Mouse (Mus musculus) thymus, postnatal 14 days (tissue): Measurements from ENCODE around the gene Taf3.

Experiments
- DNase-seq: peaks from one replicate; pipeline ENCODE4 v3.0.0; 2021

The Taf3 gene

DNA sequence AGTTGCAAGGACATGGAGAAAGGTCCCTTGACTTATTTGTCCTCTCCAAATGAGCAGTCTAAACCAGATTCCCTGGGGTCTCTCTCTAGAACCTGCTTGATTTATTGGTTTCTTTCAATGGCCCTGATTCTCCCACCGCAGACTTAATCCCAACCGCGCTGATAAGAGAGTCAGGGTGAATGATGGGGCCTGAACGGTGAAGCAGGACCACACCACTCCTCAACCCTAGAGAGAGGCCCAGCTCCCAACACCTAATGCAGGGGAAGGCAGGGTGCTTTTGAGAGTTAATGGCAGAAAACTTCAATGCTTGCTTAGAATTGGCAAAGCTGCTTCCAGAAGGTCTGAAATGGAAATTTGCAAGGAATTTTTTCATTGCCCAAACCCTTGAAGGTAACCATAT, 173.2 kb downstream of the Taf3 start:
- DNase-seq: no peak

DNA sequence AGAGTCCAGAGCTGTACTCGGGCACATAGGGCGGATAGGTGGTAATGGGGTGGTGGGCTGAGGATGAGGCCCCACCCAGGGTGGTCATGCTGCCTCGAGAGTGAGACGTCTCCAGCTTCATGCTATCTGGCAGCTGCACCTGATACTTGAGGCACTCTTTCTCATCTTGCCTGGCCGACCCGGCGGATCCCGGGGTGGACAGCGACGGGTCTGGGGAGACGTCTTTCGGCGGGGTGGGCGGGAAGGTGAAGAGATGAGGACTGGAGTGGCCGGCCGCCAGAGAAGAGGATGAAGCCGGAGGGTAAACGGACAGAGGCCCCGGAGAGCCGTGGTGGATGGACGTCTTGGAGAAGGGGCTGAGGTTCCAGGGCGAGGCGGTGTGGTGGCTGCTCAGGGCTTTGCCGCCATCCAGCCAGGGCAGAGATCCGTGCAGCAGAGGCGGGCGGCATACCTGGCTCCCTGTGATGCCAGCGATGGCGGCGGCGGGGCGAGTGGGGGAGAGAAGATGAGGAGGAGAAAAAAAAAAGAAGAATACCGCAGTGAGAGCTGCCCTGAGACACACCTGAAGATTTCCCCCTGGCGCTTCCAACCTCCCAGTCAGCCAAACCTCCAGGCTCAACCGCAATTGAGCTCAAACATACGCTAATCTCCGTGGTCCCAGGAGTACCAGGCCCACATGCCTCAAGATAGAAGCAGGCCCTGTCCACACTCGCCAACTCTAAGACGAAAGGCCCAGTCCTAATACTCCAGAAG, 173.8 kb downstream of the Taf3 start:
- peak; percentile 56 for DNase-seq

DNA sequence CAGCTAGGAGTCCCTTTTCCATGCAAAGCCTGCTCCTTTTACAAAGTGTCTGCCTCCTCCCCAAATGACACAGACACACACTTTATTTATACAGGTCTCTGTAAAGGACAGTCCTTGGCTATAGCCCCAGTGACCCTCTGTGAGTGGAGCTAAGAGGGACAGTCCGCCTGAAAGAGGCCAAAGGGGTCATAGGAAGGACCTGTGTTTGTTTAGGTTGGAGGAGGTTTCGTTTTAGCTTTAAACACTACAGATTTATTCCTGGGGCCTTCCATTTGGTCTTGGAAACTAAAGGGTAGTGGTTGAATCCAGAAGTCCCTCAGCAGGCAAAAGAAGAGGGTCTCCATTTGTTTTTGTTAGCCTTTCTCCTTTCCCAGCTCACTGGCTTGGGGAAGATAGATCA, 174.6 kb downstream of the Taf3 start:
- DNase-seq: no peak

DNA sequence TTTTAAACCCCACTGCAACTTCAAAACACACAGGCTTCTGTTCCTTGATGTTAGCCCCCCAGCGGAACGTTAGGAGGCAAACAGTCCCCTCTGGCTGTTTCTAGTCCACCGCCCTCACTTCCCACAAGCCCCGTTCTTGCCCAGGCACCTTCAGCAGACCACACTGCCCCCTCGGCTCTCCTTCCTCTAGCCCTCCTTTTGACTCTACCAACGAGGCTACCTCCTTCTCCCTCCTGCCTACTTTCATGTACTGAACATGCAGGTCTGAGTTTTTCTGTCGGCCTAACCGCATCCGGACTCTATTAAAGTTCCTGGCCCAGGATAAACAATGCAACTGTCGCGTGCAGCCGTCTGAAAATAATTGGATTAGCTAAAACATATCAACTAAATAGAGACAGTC, 175.7 kb downstream of the Taf3 start:
- peak; percentile 55 for DNase-seq

- DNase-seq: no peak
Measured at GRCm38 (mm10) chr2:9871798-9872197, 176.6 kb downstream of the Taf3 start.

DNA sequence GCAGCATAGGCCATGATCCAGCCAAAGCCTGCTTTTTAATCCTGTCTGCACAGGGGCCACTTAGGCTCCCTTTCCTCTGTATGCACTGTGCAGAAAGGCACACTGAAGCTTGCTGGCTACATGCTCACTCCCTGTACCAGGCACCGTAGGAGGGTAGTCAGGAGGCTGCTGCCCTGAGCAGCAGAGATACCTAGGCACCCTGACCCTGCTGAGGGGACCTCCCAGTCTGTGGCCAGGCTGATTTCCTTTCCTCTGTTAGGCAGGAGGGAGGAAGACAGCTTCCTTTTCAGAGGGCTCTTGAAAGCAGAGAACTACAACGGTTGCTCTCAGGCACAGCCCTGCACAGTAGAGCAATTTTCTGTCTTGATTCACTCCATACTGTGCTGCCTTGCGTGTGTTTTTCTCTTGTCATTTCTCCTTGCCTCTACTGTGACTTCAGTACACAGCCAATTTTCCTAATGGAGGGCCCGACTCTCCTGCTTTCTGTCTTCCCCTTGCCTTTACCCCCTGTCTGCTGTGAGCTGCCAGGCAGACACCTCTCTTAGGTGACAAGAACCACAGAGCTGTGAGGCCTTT, 177.2 kb downstream of the Taf3 start:
- DNase-seq: peak; percentile 68

- no peak for DNase-seq
Measured at GRCm38 (mm10) chr2:9867092-9867825, 181.1 kb downstream of the Taf3 start.
